Mouse (Mus musculus) adrenal gland, postnatal 0 days (tissue): ENCODE data around the gene Vmn2r16. TPM values are rescaled to one million over a fixed set of nuclear protein-coding genes. Genes with fewer than 3 reads are reported as not detected.

Source experiments
- polyA plus RNA-seq: library from polyadenylated mRNA; unstranded; fragments of >200 nt; fragmentation: Nextera tagmentation; extraction: Ambion mirVana; gene quantifications from 2 replicates; pipeline ENCODE4 v1.2.1, GENCODE M21; 2015

The Vmn2r16 gene
- not detected in 2 replicates for polyA plus RNA-seq

DNA sequence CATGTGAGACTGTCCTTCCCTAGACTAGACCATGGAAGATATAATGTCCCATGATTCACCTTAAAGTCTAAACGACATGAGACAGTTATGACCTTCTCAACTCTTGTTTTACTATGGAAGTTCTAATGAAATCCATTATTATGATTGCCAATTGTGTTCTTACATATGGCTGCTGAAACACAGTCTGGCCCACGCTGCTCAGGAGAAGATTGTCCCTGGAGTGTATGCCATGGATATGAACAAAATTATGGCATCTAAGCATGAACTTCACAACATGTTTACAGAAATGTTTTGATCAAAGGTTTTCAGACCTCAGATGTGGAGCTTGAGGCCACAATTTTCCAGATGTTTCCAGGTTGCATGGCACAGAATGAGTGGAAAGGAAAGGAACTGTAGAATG is at the start of gene Vmn2r16:
Gene Vmn2r16, plus strand, starts transcription at position 301 of the 400 bp plus-strand sequence.

DNA sequence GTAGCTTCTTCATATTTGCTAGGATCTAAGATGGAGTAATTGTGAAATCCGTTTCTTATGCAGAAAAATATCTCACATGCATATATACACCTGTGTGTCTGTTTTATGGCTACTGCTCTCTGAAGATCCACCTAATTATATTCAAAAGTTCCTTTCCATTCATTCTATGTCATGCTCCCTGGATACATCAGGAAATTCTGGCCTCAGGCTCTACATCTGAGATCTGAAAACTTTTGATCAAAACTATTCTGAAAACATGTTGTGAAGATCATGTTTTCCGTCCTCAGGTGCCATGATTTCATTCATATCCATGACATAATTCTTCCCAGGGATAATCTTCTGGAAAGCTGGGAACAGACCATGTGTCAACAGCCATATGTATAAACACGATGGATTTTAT is 32.4 kb upstream of the Vmn2r16 start, which contains the start of gene Vmn2r15:
Gene Vmn2r15, minus strand, starts transcription at position 101 of the 400 bp plus-strand sequence.

DNA sequence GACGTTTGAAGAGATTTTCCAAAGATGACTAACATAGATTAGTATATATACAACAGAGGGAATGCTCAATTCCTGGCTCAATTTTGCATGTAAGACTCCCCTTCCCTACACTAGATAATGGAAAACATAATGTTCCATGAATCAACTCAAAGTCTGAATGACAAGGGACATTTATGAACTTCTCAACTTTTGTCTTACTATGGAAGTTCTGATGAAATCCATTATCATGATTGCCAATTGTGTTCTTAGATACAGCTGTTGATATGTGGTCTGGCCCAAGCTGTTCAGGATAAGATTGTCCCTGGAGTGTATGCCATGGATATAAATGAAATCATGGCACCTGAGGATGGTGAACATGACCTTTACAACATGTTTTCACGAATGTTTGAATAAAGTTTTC is 89.4 kb downstream of the Vmn2r16 start, which contains the start of gene Vmn2r17:
Gene Vmn2r17, plus strand, starts transcription at position 301 of the 400 bp plus-strand sequence.

Other genes starting within 250 kb of the Vmn2r16 start
- not detected in 2 replicates for gene Vmn2r12, start 232.2 kb upstream of the Vmn2r16 start, polyA plus RNA-seq
- 0.10 and 0.22 TPM in 2 replicates for gene Vmn2r13, start 138.0 kb upstream of the Vmn2r16 start, polyA plus RNA-seq
- not detected in 2 replicates for gene Vmn2r14, start 105.5 kb upstream of the Vmn2r16 start, polyA plus RNA-seq
- gene Vmn2r15, start 32.5 kb upstream of the Vmn2r16 start, polyA plus RNA-seq: not detected in 2 replicates
- 0.03 TPM in 1 of 2 replicates, not detected in the other for gene Vmn2r17, start 89.5 kb downstream of the Vmn2r16 start, polyA plus RNA-seq
- gene Crlf2, start 228.8 kb downstream of the Vmn2r16 start, polyA plus RNA-seq: 17.8 and 33.4 TPM in 2 replicates